Mouse (Mus musculus): ENCODE data around the gene Ccnt1. TPM values are rescaled to one million over a fixed set of nuclear protein-coding genes. Genes with fewer than 3 reads are reported as not detected.

Gene Ccnt1
- polyA plus RNA-seq, 1 experiment from 2014 or later = 50.8 TPM

DNA sequence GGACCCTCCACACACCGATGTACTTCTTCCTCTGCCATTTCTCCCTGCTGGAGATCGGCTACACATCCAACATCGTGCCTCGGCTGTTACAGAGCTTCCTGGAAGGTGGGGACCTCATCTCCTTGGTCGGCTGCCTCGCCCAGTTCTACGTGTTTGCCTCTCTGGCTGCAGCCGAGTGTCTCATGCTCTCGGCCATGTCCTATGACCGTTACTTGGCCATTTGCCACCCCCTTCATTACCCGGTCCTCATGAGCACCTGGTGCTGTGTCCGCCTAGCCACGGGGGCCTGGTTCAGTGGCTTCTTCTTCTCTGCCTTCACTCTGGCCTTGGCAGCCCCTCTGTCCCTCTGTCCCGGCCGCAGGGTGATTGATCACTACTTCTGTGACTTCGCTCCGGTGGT, 73.1 kb downstream of the Ccnt1 start:
- H3K27me3 ChIP-seq = no peaks in the 10 kb centered on the region
- no peaks in the 10 kb centered on the region for H3K36me3 ChIP-seq
- H3K4me2 ChIP-seq = no peak overlapping the region
- H3K27ac ChIP-seq = no peak overlapping the region
- ATAC-seq (ENCODE audit: insufficient number of reproducible peaks, low FRiP score, low TSS enrichment, low read depth) = no peak
- 87% methylated on average over 17 of the region's 17 CpGs for WGBS
- H3K9me3 ChIP-seq = no peaks in the 10 kb centered on the region
- no peak overlapping the region for H3K4me3 ChIP-seq
- no peaks in the 10 kb centered on the region for H3K4me1 ChIP-seq
- no peak overlapping the region for H3K9ac ChIP-seq

DNA sequence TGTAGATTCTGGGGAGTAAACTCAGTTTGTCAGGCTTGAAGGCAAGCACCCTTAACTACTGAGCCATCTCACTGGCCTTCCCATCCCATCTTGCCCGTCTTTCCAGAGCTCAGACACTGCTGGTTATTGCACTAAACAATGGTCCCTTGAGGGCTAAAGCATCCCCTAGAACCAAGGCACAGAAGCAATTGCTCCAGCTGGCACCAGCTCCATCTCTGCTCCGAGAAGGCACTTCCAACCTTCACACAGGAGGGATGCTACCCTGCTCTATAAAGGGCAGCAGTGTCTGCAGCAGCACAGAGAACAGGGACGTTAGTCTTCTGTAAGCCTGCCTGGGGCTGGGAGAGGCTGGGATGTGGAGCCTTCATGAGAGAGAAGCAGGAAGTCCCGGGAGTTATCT, 78.6 kb downstream of the Ccnt1 start, which contains the start of gene Olfr279:
TSS of gene Olfr279 (plus strand) at position 301 of the 400 bp plus-strand sequence.
- Histone ChIP-seq H3K9ac (no peak within 1 kb of the TSS), H3K27ac (no peak within 1 kb of the TSS), H3K27me3 (no peaks in the 10 kb centered on the region), H3K4me1 (no peaks in the 10 kb centered on the region), H3K9me3 (no peaks in the 10 kb centered on the region), H3K4me3 (no peak within 1 kb of the TSS), H3K36me3 (no peaks in the 10 kb centered on the region), H3K4me2 (no peak within 1 kb of the TSS)
- no peak for ATAC-seq (ENCODE audit: insufficient number of reproducible peaks, low FRiP score, low TSS enrichment, low read depth)
- WGBS = 64% methylated on average over 4 of the region's 4 CpGs

DNA sequence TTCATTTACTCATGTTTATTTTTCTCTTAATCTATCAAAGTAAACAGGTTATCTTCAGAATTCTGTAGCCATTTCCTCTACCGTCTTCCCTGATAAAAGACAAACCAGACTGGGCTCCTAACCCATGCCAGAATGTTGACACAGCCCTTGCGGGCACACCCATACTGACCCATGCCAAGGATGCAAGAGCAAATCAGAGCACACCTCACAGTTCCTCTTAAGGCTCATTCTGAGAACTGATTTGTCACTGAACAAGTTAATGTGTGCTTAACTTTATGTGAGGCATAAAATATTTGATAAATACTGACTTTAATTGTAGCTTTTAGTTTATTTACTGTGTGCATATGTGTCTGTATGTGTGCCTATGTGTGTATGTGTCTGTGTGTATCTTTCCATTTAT, 79.4 kb downstream of the Ccnt1 start:
- H3K4me2 ChIP-seq = no peak overlapping the region
- no peak overlapping the region for H3K9ac ChIP-seq
- H3K27ac ChIP-seq = no peak overlapping the region
- H3K27me3 ChIP-seq = no peaks in the 10 kb centered on the region
- no peaks in the 10 kb centered on the region for H3K9me3 ChIP-seq
- 76% methylated on average over 2 of the region's 2 CpGs for WGBS
- H3K4me3 ChIP-seq = no peak overlapping the region
- no peak for ATAC-seq (ENCODE audit: insufficient number of reproducible peaks, low FRiP score, low TSS enrichment, low read depth)
- no peaks in the 10 kb centered on the region for H3K36me3 ChIP-seq
- no peaks in the 10 kb centered on the region for H3K4me1 ChIP-seq

Small RNA genes within 50 kb of the gene (microRNA-seq; reads per million reads assigned to microRNA genes)
- gene Mir1291 = 0.82 reads per million

Other genes starting within 250 kb of the Ccnt1 start
- gene Olfr284, start 229.9 kb downstream of the Ccnt1 start, polyA plus RNA-seq (2015; fragmentation: Nextera tagmentation; extraction: Ambion mirVana) = not detected in 2 replicates
- not detected in 2 replicates for gene Olfr283, start 190.0 kb downstream of the Ccnt1 start, polyA plus RNA-seq (2015; fragmentation: Nextera tagmentation; extraction: Ambion mirVana)
- not detected in 2 replicates for gene Olfr282, start 139.7 kb downstream of the Ccnt1 start, polyA plus RNA-seq (2015; fragmentation: Nextera tagmentation; extraction: Ambion mirVana)
- gene Olfr281, start 118.3 kb downstream of the Ccnt1 start, polyA plus RNA-seq (2015; fragmentation: Nextera tagmentation; extraction: Ambion mirVana) = not detected in 2 replicates
- not detected in 2 replicates for gene OR5BS1P, start 101.0 kb downstream of the Ccnt1 start, polyA plus RNA-seq (2015; fragmentation: Nextera tagmentation; extraction: Ambion mirVana)
- 0.20 TPM in 1 of 2 replicates, not detected in the other for gene Lalba, start 88.2 kb downstream of the Ccnt1 start, polyA plus RNA-seq (2015; fragmentation: Nextera tagmentation; extraction: Ambion mirVana)
- gene Olfr279, start 78.5 kb downstream of the Ccnt1 start, polyA plus RNA-seq (2015; fragmentation: Nextera tagmentation; extraction: Ambion mirVana) = not detected in 2 replicates
- gene Kansl2, start 36.7 kb downstream of the Ccnt1 start, polyA plus RNA-seq (2015; fragmentation: Nextera tagmentation; extraction: Ambion mirVana) = 90.5 and 101 TPM in 2 replicates
- gene 4930415O20Rik, start 81 bp upstream of the Ccnt1 start, polyA plus RNA-seq (2015; fragmentation: Nextera tagmentation; extraction: Ambion mirVana) = not detected in 2 replicates
- 15.1 and 15.8 TPM in 2 replicates for gene Adcy6, start 39.2 kb upstream of the Ccnt1 start, polyA plus RNA-seq (2015; fragmentation: Nextera tagmentation; extraction: Ambion mirVana)
- gene Cacnb3, start 59.9 kb upstream of the Ccnt1 start, polyA plus RNA-seq (2015; fragmentation: Nextera tagmentation; extraction: Ambion mirVana) = 41.4 and 46.6 TPM in 2 replicates
- 18.5 and 24.7 TPM in 2 replicates for gene Ddx23, start 92.0 kb upstream of the Ccnt1 start, polyA plus RNA-seq (2015; fragmentation: Nextera tagmentation; extraction: Ambion mirVana)
- gene Rnd1, start 106.5 kb upstream of the Ccnt1 start, polyA plus RNA-seq (2015; fragmentation: Nextera tagmentation; extraction: Ambion mirVana) = 0.71 and 0.95 TPM in 2 replicates
- gene Ccdc65, start 137.3 kb upstream of the Ccnt1 start, polyA plus RNA-seq (2015; fragmentation: Nextera tagmentation; extraction: Ambion mirVana) = 0.65 and 0.74 TPM in 2 replicates
- 90.0 and 101 TPM in 2 replicates for gene Fkbp11, start 157.3 kb upstream of the Ccnt1 start, polyA plus RNA-seq (2015; fragmentation: Nextera tagmentation; extraction: Ambion mirVana)
- 41.7 and 49.3 TPM in 2 replicates for gene Arf3, start 192.3 kb upstream of the Ccnt1 start, polyA plus RNA-seq (2015; fragmentation: Nextera tagmentation; extraction: Ambion mirVana)
- gene Wnt10b, start 207.2 kb upstream of the Ccnt1 start, polyA plus RNA-seq (2015; fragmentation: Nextera tagmentation; extraction: Ambion mirVana) = 6.0 and 7.0 TPM in 2 replicates
- 0.06 and 0.14 TPM in 2 replicates for gene Wnt1, start 218.9 kb upstream of the Ccnt1 start, polyA plus RNA-seq (2015; fragmentation: Nextera tagmentation; extraction: Ambion mirVana)
- 0.15 TPM in 1 of 2 replicates, not detected in the other for gene Ddn, start 238.6 kb upstream of the Ccnt1 start, polyA plus RNA-seq (2015; fragmentation: Nextera tagmentation; extraction: Ambion mirVana)

Data from limb, embryonic 15.5 days (tissue).